Mouse (Mus musculus) urinary bladder, postnatal 10 days (tissue): ENCODE results near the gene Rcl1.

Source experiments
- DNase-seq: peaks from one replicate; pipeline ENCODE4 v3.0.0; 2022; ENCODE audit warnings: low spot score

Gene Rcl1

GRCm38 (mm10) chr19:29113746-29114649 is 12.8 kb downstream of the Rcl1 start:
- no peak for DNase-seq

GRCm38 (mm10) chr19:29116796-29117195 is 15.6 kb downstream of the Rcl1 start:
- no peak for DNase-seq

- DNase-seq: no peak
These were observed 17.0 kb downstream of the Rcl1 start for GRCm38 (mm10) chr19:29118196-29118595.

- DNase-seq: no peak
These were observed 19.1 kb downstream of the Rcl1 start for GRCm38 (mm10) chr19:29120311-29120710.

GRCm38 (mm10) chr19:29121394-29121793 is 20.2 kb downstream of the Rcl1 start:
- DNase-seq: no peak

- DNase-seq: no peak
These were observed 23.9 kb downstream of the Rcl1 start for GRCm38 (mm10) chr19:29124886-29125585.

- no peak for DNase-seq
These were observed 25.3 kb downstream of the Rcl1 start for GRCm38 (mm10) chr19:29126347-29127015.

- no peak for DNase-seq
These were observed 26.2 kb downstream of the Rcl1 start for GRCm38 (mm10) chr19:29127331-29127730.

- no peak for DNase-seq
These were observed 27.0 kb downstream of the Rcl1 start for GRCm38 (mm10) chr19:29128217-29128616.

- no peak for DNase-seq
These were observed 28.4 kb downstream of the Rcl1 start for GRCm38 (mm10) chr19:29129551-29129950.

- no peak for DNase-seq
These were observed 30.0 kb downstream of the Rcl1 start for GRCm38 (mm10) chr19:29131171-29131570.

- DNase-seq: no peak
These were observed 33.1 kb downstream of the Rcl1 start for GRCm38 (mm10) chr19:29134293-29134692.

- no peak for DNase-seq
These were observed 34.1 kb downstream of the Rcl1 start for GRCm38 (mm10) chr19:29135172-29135736.

- DNase-seq: no peak
These were observed 37.5 kb downstream of the Rcl1 start for GRCm38 (mm10) chr19:29138546-29139270.

- DNase-seq: no peak
These were observed 38.7 kb downstream of the Rcl1 start for GRCm38 (mm10) chr19:29139699-29140456.

GRCm38 (mm10) chr19:29140933-29141332 is 39.8 kb downstream of the Rcl1 start:
- no peak for DNase-seq

GRCm38 (mm10) chr19:29142307-29142706 is 41.1 kb downstream of the Rcl1 start:
- no peak for DNase-seq

- DNase-seq: no peak
These were observed 44.2 kb downstream of the Rcl1 start for GRCm38 (mm10) chr19:29145421-29145820.

- DNase-seq: no peak
These were observed 45.6 kb downstream of the Rcl1 start for GRCm38 (mm10) chr19:29146820-29147219.

- DNase-seq: no peak
These were observed 48.4 kb downstream of the Rcl1 start for GRCm38 (mm10) chr19:29149583-29149982.

- no peak for DNase-seq
These were observed 48.9 kb downstream of the Rcl1 start for GRCm38 (mm10) chr19:29150038-29150437.
